Mouse (Mus musculus) midbrain, embryonic 12.5 days (tissue): Measurements from ENCODE around the gene Tbl3. TPM values are rescaled to one million over a fixed set of nuclear protein-coding genes. Genes with fewer than 3 reads are reported as not detected.

Experiments
- ATAC-seq: fragments of 200-750 bp; cut with Nextera tagmentation; 2 replicates; pipeline ENCODE4 v1.8.0; 2017; ENCODE audit warnings: low read depth, moderate TSS enrichment, moderate library complexity; ENCODE audit not compliant: low FRiP score
- H3K27ac ChIP-seq: fragments of 300-500 bp; sonication (generic); replicated peaks from 2 replicates; pipeline ENCODE4 v1.5.1; 2016; ENCODE audit warnings: mild to moderate bottlenecking
- H3K27me3 ChIP-seq: fragments of 300-500 bp; sonication (generic); 2 replicates; pipeline ENCODE4 v1.6.1; 2016; ENCODE audit warnings: mild to moderate bottlenecking
- H3K36me3 ChIP-seq: fragments of 300-500 bp; sonication (generic); 2 replicates; pipeline ENCODE4 v1.6.1; 2016
- H3K4me1 ChIP-seq: fragments of 300-500 bp; sonication (generic); 2 replicates; pipeline ENCODE4 v1.6.1; 2016
- H3K4me2 ChIP-seq: fragments of 300-500 bp; sonication (generic); replicated peaks from 2 replicates; pipeline ENCODE4 v1.6.1; 2016; ENCODE audit warnings: mild to moderate bottlenecking, moderate library complexity
- H3K4me3 ChIP-seq: fragments of 300-500 bp; sonication (generic); 2 replicates; pipeline ENCODE4 v1.5.1; 2016; ENCODE audit warnings: mild to moderate bottlenecking
- H3K9ac ChIP-seq: fragments of 300-500 bp; sonication (generic); replicated peaks from 2 replicates; pipeline ENCODE4 v1.6.1; 2016; ENCODE audit warnings: mild to moderate bottlenecking, moderate library complexity
- H3K9me3 ChIP-seq: fragments of 300-500 bp; sonication (generic); 2 replicates; pipeline ENCODE4 v1.6.1; 2016; ENCODE audit warnings: mild to moderate bottlenecking
- WGBS: fragments of 180-500 bp; shearing (Covaris S2); methylation state at CpG from one replicate; pipeline ENCODE4 v1.1.7; 2016; 5-methylcytosine and 5-hydroxymethylcytosine counted together
- polyA plus RNA-seq: library from polyadenylated mRNA; unstranded; fragments of >200 nt; fragmentation: Nextera tagmentation; extraction: Ambion mirVana; gene quantifications from 2 replicates; pipeline ENCODE4 v1.2.1, GENCODE M21; 2016

Tbl3 gene
- polyA plus RNA-seq, 1 experiment from 2014 or later: 97.6 TPM

GRCm38 (mm10) chr17:24737135-24737810 is 29.8 kb upstream of the Tbl3 start:
- Histone ChIP-seq H3K4me1 (peaks cover 13% of the 10 kb centered on the region), H3K4me2 (peak overlapping the region; percentile 93), H3K27ac (no peak overlapping the region), H3K4me3 (peak overlapping the region; percentile 59), H3K27me3 (no peaks in the 10 kb centered on the region; the same call in 1 of the 2 replicates), H3K36me3 (peaks cover 4% of the 10 kb centered on the region; the same call in 1 of the 2 replicates), H3K9ac (peak overlapping the region; percentile 67; the same call in 1 of the 2 replicates), H3K9me3 (no peaks in the 10 kb centered on the region)
- ATAC-seq: no peak
- WGBS: 29% methylated on average over 8 of the region's 8 CpGs

- Histone ChIP-seq H3K27me3 (peaks cover 4% of the 10 kb centered on the region; the same call in 1 of the 2 replicates), H3K9me3 (no peaks in the 10 kb centered on the region), H3K4me2 (peak within 1 kb of the TSS; percentile 93), H3K36me3 (peaks cover 4% of the 10 kb centered on the region; the same call in 1 of the 2 replicates), H3K27ac (peak within 1 kb of the TSS; percentile 36; the same call in 1 of the 2 replicates), H3K4me1 (peaks cover 13% of the 10 kb centered on the region), H3K4me3 (peak within 1 kb of the TSS; percentile 59), H3K9ac (peak within 1 kb of the TSS; percentile 67)
- WGBS: 1% methylated on average over 29 of the region's 29 CpGs
- ATAC-seq: peak; percentile 96
Observed at GRCm38 (mm10) chr17:24736330-24737051, 29.0 kb upstream of the Tbl3 start, which contains the start of gene Msrb1. TSS of gene Msrb1 (plus strand) at chr17:24736642.

GRCm38 (mm10) chr17:24735446-24735845 is 28.0 kb upstream of the Tbl3 start:
- peak overlapping the region; percentile 93; the same call in 1 of the 2 replicates for H3K4me2 ChIP-seq
- no peak overlapping the region for H3K4me3 ChIP-seq
- H3K9me3 ChIP-seq: no peaks in the 10 kb centered on the region
- H3K27ac ChIP-seq: no peak overlapping the region
- no peak for ATAC-seq
- WGBS: 89% methylated on average over 7 of the region's 7 CpGs
- peaks cover 13% of the 10 kb centered on the region for H3K4me1 ChIP-seq
- peaks cover 4% of the 10 kb centered on the region; the same call in 1 of the 2 replicates for H3K36me3 ChIP-seq
- no peak overlapping the region for H3K9ac ChIP-seq
- H3K27me3 ChIP-seq: peaks cover 4% of the 10 kb centered on the region; the same call in 1 of the 2 replicates

- peaks cover 4% of the 10 kb centered on the region; the same call in 1 of the 2 replicates for H3K27me3 ChIP-seq
- H3K9ac ChIP-seq: no peak overlapping the region
- ATAC-seq: no peak
- no peak overlapping the region for H3K4me3 ChIP-seq
- no peak overlapping the region for H3K4me2 ChIP-seq
- no peak overlapping the region for H3K27ac ChIP-seq
- WGBS: 84% methylated on average over 1 of the region's 1 CpGs
- H3K4me1 ChIP-seq: peaks cover 13% of the 10 kb centered on the region
- no peaks in the 10 kb centered on the region for H3K36me3 ChIP-seq
- no peaks in the 10 kb centered on the region for H3K9me3 ChIP-seq
Observed at GRCm38 (mm10) chr17:24734513-24734912, 27.1 kb upstream of the Tbl3 start.

- WGBS: 89% methylated on average over 21 of the region's 21 CpGs
- H3K36me3 ChIP-seq: no peaks in the 10 kb centered on the region
- H3K9ac ChIP-seq: no peak overlapping the region
- no peak overlapping the region for H3K27ac ChIP-seq
- peaks cover 6% of the 10 kb centered on the region for H3K27me3 ChIP-seq
- H3K4me2 ChIP-seq: no peak overlapping the region
- H3K4me1 ChIP-seq: peaks cover 13% of the 10 kb centered on the region
- H3K4me3 ChIP-seq: no peak overlapping the region
- no peaks in the 10 kb centered on the region for H3K9me3 ChIP-seq
- no peak for ATAC-seq
Observed at GRCm38 (mm10) chr17:24733434-24734050, 26.1 kb upstream of the Tbl3 start.

GRCm38 (mm10) chr17:24732233-24732935 is 24.9 kb upstream of the Tbl3 start:
- H3K9ac ChIP-seq: no peak overlapping the region
- H3K4me2 ChIP-seq: no peak overlapping the region
- 80% methylated on average over 12 of the region's 12 CpGs for WGBS
- H3K9me3 ChIP-seq: no peaks in the 10 kb centered on the region
- peaks cover 15% of the 10 kb centered on the region for H3K27me3 ChIP-seq
- H3K36me3 ChIP-seq: no peaks in the 10 kb centered on the region
- H3K4me3 ChIP-seq: no peak overlapping the region
- ATAC-seq: no peak
- H3K27ac ChIP-seq: no peak overlapping the region
- peaks cover 13% of the 10 kb centered on the region for H3K4me1 ChIP-seq

- Histone ChIP-seq H3K4me1 (peaks cover 1% of the 10 kb centered on the region), H3K36me3 (no peaks in the 10 kb centered on the region), H3K27me3 (peaks cover 17% of the 10 kb centered on the region), H3K9me3 (no peaks in the 10 kb centered on the region), H3K27ac (no peak overlapping the region), H3K9ac (no peak overlapping the region), H3K4me3 (no peak overlapping the region), H3K4me2 (no peak overlapping the region)
- no peak for ATAC-seq
- 84% methylated on average over 14 of the region's 14 CpGs for WGBS
Observed at GRCm38 (mm10) chr17:24730787-24731186, 23.3 kb upstream of the Tbl3 start.

GRCm38 (mm10) chr17:24729067-24729466 is 21.6 kb upstream of the Tbl3 start:
- H3K4me2 ChIP-seq: no peak overlapping the region
- H3K9ac ChIP-seq: no peak overlapping the region
- H3K36me3 ChIP-seq: no peaks in the 10 kb centered on the region
- no peak overlapping the region for H3K27ac ChIP-seq
- H3K9me3 ChIP-seq: no peaks in the 10 kb centered on the region
- 89% methylated on average over 6 of the region's 6 CpGs for WGBS
- peaks cover 17% of the 10 kb centered on the region for H3K27me3 ChIP-seq
- no peak overlapping the region for H3K4me3 ChIP-seq
- no peak for ATAC-seq
- H3K4me1 ChIP-seq: no peaks in the 10 kb centered on the region

- Histone ChIP-seq H3K4me1 (peaks cover 5% of the 10 kb centered on the region), H3K27ac (no peak overlapping the region), H3K9ac (no peak overlapping the region), H3K9me3 (no peaks in the 10 kb centered on the region), H3K4me3 (no peak overlapping the region), H3K4me2 (no peak overlapping the region), H3K27me3 (peaks cover 17% of the 10 kb centered on the region), H3K36me3 (no peaks in the 10 kb centered on the region)
- 79% methylated on average over 17 of the region's 17 CpGs for WGBS
- no peak for ATAC-seq
Observed at GRCm38 (mm10) chr17:24728184-24728583, 20.7 kb upstream of the Tbl3 start.

- Histone ChIP-seq H3K9ac (no peak within 1 kb of the TSS), H3K36me3 (peaks cover under 1% of the 10 kb centered on the region; the same call in 1 of the 2 replicates), H3K4me3 (no peak within 1 kb of the TSS), H3K4me2 (no peak within 1 kb of the TSS), H3K27ac (no peak within 1 kb of the TSS), H3K4me1 (peaks cover 10% of the 10 kb centered on the region), H3K27me3 (peaks cover 17% of the 10 kb centered on the region), H3K9me3 (no peaks in the 10 kb centered on the region)
- 85% methylated on average over 2 of the region's 2 CpGs for WGBS
- ATAC-seq: no peak
Observed at GRCm38 (mm10) chr17:24727618-24728017, 20.2 kb upstream of the Tbl3 start, which contains the start of gene Rpl3l. TSS of gene Rpl3l (plus strand) at chr17:24727820.

GRCm38 (mm10) chr17:24725637-24726390 is 18.4 kb upstream of the Tbl3 start:
- peaks cover 16% of the 10 kb centered on the region for H3K36me3 ChIP-seq
- WGBS: 66% methylated on average over 3 of the region's 3 CpGs
- H3K9me3 ChIP-seq: no peaks in the 10 kb centered on the region
- no peak overlapping the region for H3K9ac ChIP-seq
- no peak overlapping the region for H3K27ac ChIP-seq
- H3K4me2 ChIP-seq: no peak overlapping the region
- ATAC-seq: no peak
- H3K4me1 ChIP-seq: peaks cover 25% of the 10 kb centered on the region
- H3K27me3 ChIP-seq: peaks cover 13% of the 10 kb centered on the region
- H3K4me3 ChIP-seq: no peak overlapping the region
